Mouse (Mus musculus): ENCODE data around the gene Lrrc61. TPM values are rescaled to one million over a fixed set of nuclear protein-coding genes. Genes with fewer than 3 reads are reported as not detected.

Gene Lrrc61
- polyA plus RNA-seq, 1 experiment from 2014 or later = 13.7 TPM

GRCm38 (mm10) chr6:48613464-48613863 lies 58.9 kb downstream of the Lrrc61 start:
- H3K4me1 ChIP-seq = no peaks in the 10 kb centered on the region
- H3K4me2 ChIP-seq (replicated peaks) = no peak overlapping the region
- H3K4me3 ChIP-seq (replicated peaks) = no peak overlapping the region
- WGBS = 86% methylated on average over 4 of the region's 4 CpGs
- no peak overlapping the region for H3K9ac ChIP-seq
- H3K9me3 ChIP-seq (replicated peaks) = no peaks in the 10 kb centered on the region
- peaks cover 10% of the 10 kb centered on the region for H3K36me3 ChIP-seq
- H3K27ac ChIP-seq (replicated peaks) = no peak overlapping the region
- ATAC-seq (ENCODE audit: insufficient number of reproducible peaks, low FRiP score, low TSS enrichment, low read depth) = no peak
- no peaks in the 10 kb centered on the region for H3K27me3 ChIP-seq

- Histone ChIP-seq H3K4me2 (replicated peaks) (no peak overlapping the region), H3K27ac (replicated peaks) (no peak overlapping the region), H3K4me3 (replicated peaks) (no peak overlapping the region), H3K27me3 (no peaks in the 10 kb centered on the region), H3K9ac (no peak overlapping the region), H3K9me3 (replicated peaks) (no peaks in the 10 kb centered on the region), H3K4me1 (no peaks in the 10 kb centered on the region), H3K36me3 (peaks cover 20% of the 10 kb centered on the region)
- 93% methylated on average over 5 of the region's 5 CpGs for WGBS
- no peak for ATAC-seq (ENCODE audit: insufficient number of reproducible peaks, low FRiP score, low TSS enrichment, low read depth)
Observed at GRCm38 (mm10) chr6:48614756-48615155, 60.2 kb downstream of the Lrrc61 start.

DNA sequence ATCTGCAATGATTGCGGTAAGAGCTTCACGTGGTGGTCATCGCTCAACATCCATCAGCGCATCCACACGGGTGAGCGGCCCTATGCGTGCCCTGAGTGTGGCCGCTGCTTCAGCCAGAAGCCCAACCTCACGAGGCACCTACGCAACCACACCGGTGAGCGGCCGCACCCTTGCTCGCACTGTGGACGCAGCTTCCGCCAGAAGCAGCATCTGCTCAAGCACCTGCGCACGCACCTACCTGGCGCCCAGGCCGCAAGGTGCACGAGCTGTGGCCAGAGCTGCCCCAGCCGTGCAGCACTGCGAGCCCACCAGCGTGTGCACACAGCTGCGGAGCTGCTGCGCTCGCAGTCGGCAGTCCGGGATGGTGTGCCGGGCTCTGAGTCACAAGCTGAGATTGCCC lies 65.4 kb downstream of the Lrrc61 start:
- Histone ChIP-seq H3K27me3 (no peaks in the 10 kb centered on the region), H3K4me1 (no peaks in the 10 kb centered on the region), H3K4me2 (replicated peaks) (no peak overlapping the region), H3K4me3 (replicated peaks) (no peak overlapping the region), H3K36me3 (peaks cover 21% of the 10 kb centered on the region), H3K9ac (no peak overlapping the region), H3K9me3 (replicated peaks) (no peaks in the 10 kb centered on the region), H3K27ac (replicated peaks) (no peak overlapping the region)
- no peak for ATAC-seq (ENCODE audit: insufficient number of reproducible peaks, low FRiP score, low TSS enrichment, low read depth)
- WGBS = 95% methylated on average over 30 of the region's 30 CpGs

Other genes with a start within 250 kb of the Lrrc61 start
- 21.9 and 22.6 TPM in 2 replicates for gene Krba1, start 159.2 kb upstream of the Lrrc61 start, polyA plus RNA-seq (2015; fragmentation: Nextera tagmentation; extraction: Ambion mirVana)
- 28.5 and 29.5 TPM in 2 replicates for gene Zfp467, start 109.0 kb upstream of the Lrrc61 start, polyA plus RNA-seq (2015; fragmentation: Nextera tagmentation; extraction: Ambion mirVana)
- 0.25 and 0.51 TPM in 2 replicates for gene Sspo, start 106.6 kb upstream of the Lrrc61 start, polyA plus RNA-seq (2015; fragmentation: Nextera tagmentation; extraction: Ambion mirVana)
- gene Atp6v0e2, start 17.2 kb upstream of the Lrrc61 start, polyA plus RNA-seq (2015; fragmentation: Nextera tagmentation; extraction: Ambion mirVana) = 21.9 and 25.7 TPM in 2 replicates
- gene Rarres2, start 18.0 kb downstream of the Lrrc61 start, polyA plus RNA-seq (2015; fragmentation: Nextera tagmentation; extraction: Ambion mirVana) = 13.5 and 17.7 TPM in 2 replicates
- gene Gm45021, start 34.8 kb downstream of the Lrrc61 start, polyA plus RNA-seq (2015; fragmentation: Nextera tagmentation; extraction: Ambion mirVana) = not detected in 2 replicates
- 26.6 and 28.6 TPM in 2 replicates for gene Repin1, start 39.1 kb downstream of the Lrrc61 start, polyA plus RNA-seq (2015; fragmentation: Nextera tagmentation; extraction: Ambion mirVana)
- not detected in 2 replicates for gene Gm44965, start 39.1 kb downstream of the Lrrc61 start, polyA plus RNA-seq (2015; fragmentation: Nextera tagmentation; extraction: Ambion mirVana)
- 5.9 TPM in 2 replicates for gene Zfp775, start 47.3 kb downstream of the Lrrc61 start, polyA plus RNA-seq (2015; fragmentation: Nextera tagmentation; extraction: Ambion mirVana)
- 1.3 and 1.5 TPM in 2 replicates for gene AI854703, start 72.0 kb downstream of the Lrrc61 start, polyA plus RNA-seq (2015; fragmentation: Nextera tagmentation; extraction: Ambion mirVana)
- 1.1 and 1.4 TPM in 2 replicates for gene Gimap8, start 92.4 kb downstream of the Lrrc61 start, polyA plus RNA-seq (2015; fragmentation: Nextera tagmentation; extraction: Ambion mirVana)
- 10.6 and 13.0 TPM in 2 replicates for gene Gimap9, start 121.3 kb downstream of the Lrrc61 start, polyA plus RNA-seq (2015; fragmentation: Nextera tagmentation; extraction: Ambion mirVana)
- gene Gimap4, start 129.8 kb downstream of the Lrrc61 start, polyA plus RNA-seq (2015; fragmentation: Nextera tagmentation; extraction: Ambion mirVana) = 12.9 and 13.4 TPM in 2 replicates
- 20.3 and 22.3 TPM in 2 replicates for gene Gimap6, start 153.4 kb downstream of the Lrrc61 start, polyA plus RNA-seq (2015; fragmentation: Nextera tagmentation; extraction: Ambion mirVana)
- 0.83 and 1.3 TPM in 2 replicates for gene Gm28053, start 163.8 kb downstream of the Lrrc61 start, polyA plus RNA-seq (2015; fragmentation: Nextera tagmentation; extraction: Ambion mirVana)
- gene Gimap7, start 163.8 kb downstream of the Lrrc61 start, polyA plus RNA-seq (2015; fragmentation: Nextera tagmentation; extraction: Ambion mirVana) = 0.20 TPM in 1 of 2 replicates, not detected in the other
- 10.5 and 13.3 TPM in 2 replicates for gene Gimap1, start 184.3 kb downstream of the Lrrc61 start, polyA plus RNA-seq (2015; fragmentation: Nextera tagmentation; extraction: Ambion mirVana)
- 4.6 and 7.2 TPM in 2 replicates for gene Gimap5, start 191.4 kb downstream of the Lrrc61 start, polyA plus RNA-seq (2015; fragmentation: Nextera tagmentation; extraction: Ambion mirVana)
- not detected in 2 replicates for gene Gimap3, start 216.1 kb downstream of the Lrrc61 start, polyA plus RNA-seq (2015; fragmentation: Nextera tagmentation; extraction: Ambion mirVana)

All from embryonic facial prominence, embryonic 15.5 days (tissue).